Mouse (Mus musculus) thymus, adult 2 months (tissue): ENCODE data around the gene Defa20. TPM values are rescaled to one million over a fixed set of nuclear protein-coding genes. Genes with fewer than 3 reads are reported as not detected.
"Not testable (repeated sequence)": the region's sequence is repeated elsewhere in the genome, so short reads cannot be mapped to it uniquely, and the experiment has no call there.

ENCODE experiments used
- DNase-seq: peaks from one replicate; pipeline ENCODE4 v3.0.0; 2021
- H3K27ac ChIP-seq: fragments of 200-500 bp; 2 replicates; pipeline ENCODE4 v1.5.1; 2012; ENCODE audit warnings: low read length, control low read depth; ENCODE audit not compliant: control insufficient read depth, insufficient read depth
- H3K27me3 ChIP-seq: fragments of 200-500 bp; 2 replicates; pipeline ENCODE4 v1.6.1; 2012; ENCODE audit warnings: mild to moderate bottlenecking, low read length, moderate library complexity, mixed read lengths; ENCODE audit not compliant: control insufficient read depth, insufficient read depth
- H3K36me3 ChIP-seq: fragments of 200-500 bp; 2 replicates; pipeline ENCODE4 v1.6.1; 2012; ENCODE audit warnings: mild to moderate bottlenecking, low read length, moderate library complexity; ENCODE audit not compliant: control insufficient read depth, insufficient read depth
- H3K4me1 ChIP-seq: fragments of 200-500 bp; replicated peaks from 2 replicates; pipeline ENCODE4 v1.6.1; 2012; ENCODE audit warnings: low read length; ENCODE audit not compliant: control insufficient read depth, insufficient read depth
- H3K4me3 ChIP-seq: fragments of 200-500 bp; 2 replicates; pipeline ENCODE4 v1.5.1; 2012; ENCODE audit warnings: mild to moderate bottlenecking, low read length, control low read depth, moderate library complexity; ENCODE audit not compliant: control insufficient read depth, insufficient read depth
- WGBS: fragments of 180-500 bp; shearing (Covaris S2); methylation state at CpG from one replicate; pipeline ENCODE4 v1.1.7; 2018; 5-methylcytosine and 5-hydroxymethylcytosine counted together
- polyA plus RNA-seq: library from polyadenylated mRNA; depleted of rRNA; stranded (reverse); fragments of >200 nt; gene quantifications from 2 replicates; pipeline ENCODE4 v1.2.3, GENCODE M21; 2012; rRNA removed

The Defa20 gene
- not detected in 2 replicates for polyA plus RNA-seq

DNA sequence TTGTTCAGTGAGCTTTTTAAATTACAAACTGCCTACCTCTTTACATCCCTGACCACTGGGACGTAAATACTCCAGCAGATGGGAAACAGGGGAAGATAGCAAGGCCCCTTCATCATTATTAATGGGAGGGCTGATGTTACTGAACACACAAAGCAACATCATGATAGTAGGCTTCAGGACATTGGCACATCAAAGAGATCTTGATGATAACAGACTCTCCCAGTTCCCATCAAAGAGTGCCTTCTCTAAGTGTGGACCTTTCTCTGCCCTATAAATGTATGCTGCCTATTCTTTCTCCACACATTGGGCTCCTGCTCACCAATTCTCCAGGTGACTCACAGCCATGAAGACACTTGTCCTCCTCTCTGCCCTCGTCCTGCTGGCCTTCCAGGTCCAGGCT lies at the start of gene Defa20:
Gene Defa20 (plus strand): TSS at position 301 of the 400 bp plus-strand sequence.
- H3K4me3 ChIP-seq, H3K27ac ChIP-seq, H3K27me3 ChIP-seq, H3K4me1 ChIP-seq, DNase-seq, H3K36me3 ChIP-seq: not testable (repeated sequence)
- no CpG with 5 or more reads among the region's 2 CpGs for WGBS

DNA sequence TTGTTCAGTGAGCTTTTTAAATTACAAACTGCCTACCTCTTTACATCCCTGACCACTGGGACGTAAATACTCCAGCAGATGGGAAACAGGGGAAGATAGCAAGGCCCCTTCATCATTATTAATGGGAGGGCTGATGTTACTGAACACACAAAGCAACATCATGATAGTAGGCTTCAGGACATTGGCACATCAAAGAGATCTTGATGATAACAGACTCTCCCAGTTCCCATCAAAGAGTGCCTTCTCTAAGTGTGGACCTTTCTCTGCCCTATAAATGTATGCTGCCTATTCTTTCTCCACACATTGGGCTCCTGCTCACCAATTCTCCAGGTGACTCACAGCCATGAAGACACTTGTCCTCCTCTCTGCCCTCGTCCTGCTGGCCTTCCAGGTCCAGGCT lies 19.7 kb downstream of the Defa20 start, which contains the start of gene Defa32:
Gene Defa32 (plus strand): TSS at position 301 of the 400 bp plus-strand sequence.
- not testable (repeated sequence) for DNase-seq, H3K4me3 ChIP-seq, H3K27ac ChIP-seq, H3K27me3 ChIP-seq, H3K36me3 ChIP-seq, H3K4me1 ChIP-seq
- no CpG with 5 or more reads among the region's 2 CpGs for WGBS

Other genes starting within 250 kb of the Defa20 start
- gene Defa27, start 193.7 kb upstream of the Defa20 start, polyA plus RNA-seq, result not detected in 2 replicates
- gene Defa29, start 182.2 kb upstream of the Defa20 start, polyA plus RNA-seq, result 0.62 TPM in 1 of 2 replicates, not detected in the other
- not detected in 2 replicates for gene Defa2, start 130.7 kb upstream of the Defa20 start, polyA plus RNA-seq
- gene Defa33, start 117.4 kb upstream of the Defa20 start, polyA plus RNA-seq, result not detected in 2 replicates
- not detected in 2 replicates for gene Defa36, start 81.8 kb upstream of the Defa20 start, polyA plus RNA-seq
- gene Gm7849, start 52.7 kb upstream of the Defa20 start, polyA plus RNA-seq, result 0.39 TPM in 1 of 2 replicates, not detected in the other
- not detected in 2 replicates for gene Defa32, start 19.8 kb downstream of the Defa20 start, polyA plus RNA-seq
- gene Defa37, start 56.1 kb downstream of the Defa20 start, polyA plus RNA-seq, result not detected in 2 replicates
- gene Defa28, start 73.7 kb downstream of the Defa20 start, polyA plus RNA-seq, result not detected in 2 replicates
- not detected in 2 replicates for gene Gm7861, start 85.2 kb downstream of the Defa20 start, polyA plus RNA-seq
- gene Defa26, start 108.9 kb downstream of the Defa20 start, polyA plus RNA-seq, result not detected in 2 replicates
- not detected in 2 replicates for gene Defa17, start 146.5 kb downstream of the Defa20 start, polyA plus RNA-seq
- not detected in 2 replicates for gene Defa34, start 156.5 kb downstream of the Defa20 start, polyA plus RNA-seq
- 0.36 TPM in 1 of 2 replicates, not detected in the other for gene AY761184, start 194.4 kb downstream of the Defa20 start, polyA plus RNA-seq
- gene Defa24, start 225.2 kb downstream of the Defa20 start, polyA plus RNA-seq, result 0.50 and 0.77 TPM in 2 replicates